Mouse (Mus musculus): Measurements from ENCODE around the gene Polr3b.

The Polr3b gene

DNA sequence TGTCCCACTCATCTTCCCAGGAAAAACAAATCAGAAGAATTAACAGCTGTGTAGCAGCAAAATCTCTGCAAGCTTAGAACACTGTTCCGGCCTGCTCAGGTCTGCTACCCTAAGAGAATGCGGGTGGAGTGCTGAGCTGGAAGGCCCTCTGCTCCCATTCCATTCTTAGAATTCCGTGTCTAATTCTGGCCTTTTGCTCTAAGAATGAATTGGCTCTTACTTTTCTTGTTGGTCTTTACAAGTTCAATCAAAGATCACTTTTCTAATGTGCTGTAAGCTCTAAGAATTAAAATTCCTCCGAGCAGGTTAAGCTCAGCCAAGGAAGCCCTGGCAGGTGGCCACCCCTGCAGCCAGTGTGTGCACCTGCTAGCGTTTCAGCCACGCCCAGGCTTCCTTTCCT is 90.4 kb downstream of the Polr3b start:
- no peak for DNase-seq

DNA sequence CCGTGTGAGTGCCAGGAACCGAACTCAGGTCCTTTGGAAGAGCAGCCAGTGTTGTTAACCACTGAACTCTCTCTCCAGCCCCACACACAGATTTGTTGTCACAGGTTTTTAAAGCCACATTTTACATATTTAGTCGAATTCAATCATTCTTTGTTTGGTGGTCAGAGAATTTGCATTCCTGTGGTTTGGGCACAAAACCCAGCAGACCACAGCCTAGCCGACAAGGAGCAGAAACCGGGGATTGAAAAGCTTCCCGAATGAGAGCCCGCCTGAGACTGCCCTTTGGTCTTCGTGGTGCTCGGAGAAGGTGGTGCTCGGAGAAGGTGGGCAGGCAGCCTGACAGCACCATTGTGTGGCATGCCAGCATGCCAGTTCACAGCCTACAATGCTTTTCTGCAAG is 91.0 kb downstream of the Polr3b start:
- no peak for DNase-seq

DNA sequence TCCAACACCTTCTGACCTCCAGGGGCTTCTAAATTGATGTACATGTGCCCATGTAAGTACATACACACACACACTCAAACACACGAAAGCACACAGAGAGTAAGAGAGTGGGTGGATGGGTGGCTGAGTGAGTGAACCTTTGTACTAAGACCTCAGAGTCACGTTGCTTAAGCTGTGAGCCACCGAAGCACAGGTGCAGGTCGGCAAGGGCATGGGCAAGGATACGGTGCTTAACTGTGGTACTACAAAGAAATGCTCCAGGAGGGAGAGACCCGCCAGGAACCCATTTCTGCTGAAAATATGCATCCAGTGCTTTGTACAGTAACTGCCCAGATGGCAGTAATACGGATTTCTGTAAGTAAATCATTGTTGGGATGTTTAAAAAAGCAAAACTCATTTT is 93.5 kb downstream of the Polr3b start:
- no peak for DNase-seq

DNA sequence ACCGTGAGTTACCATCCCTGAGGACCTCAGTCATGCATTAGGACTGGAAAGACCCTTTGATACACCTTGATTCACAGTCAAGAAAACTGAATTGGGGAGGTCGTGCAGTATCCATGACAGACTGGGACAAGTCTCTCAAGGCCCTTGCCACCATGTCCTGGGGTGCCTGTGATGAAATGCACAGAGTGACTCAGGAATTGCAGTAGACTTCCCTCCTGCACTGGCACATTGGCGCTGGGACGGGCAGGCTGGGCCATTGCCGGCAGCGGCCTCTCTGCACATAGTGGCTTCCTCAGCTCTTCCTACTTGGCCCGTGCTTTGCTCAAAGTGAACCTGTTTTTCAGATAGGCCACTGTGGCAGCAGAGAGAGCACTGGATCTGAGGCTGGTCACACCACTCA is 94.5 kb downstream of the Polr3b start:
- DNase-seq, result no peak

DNA sequence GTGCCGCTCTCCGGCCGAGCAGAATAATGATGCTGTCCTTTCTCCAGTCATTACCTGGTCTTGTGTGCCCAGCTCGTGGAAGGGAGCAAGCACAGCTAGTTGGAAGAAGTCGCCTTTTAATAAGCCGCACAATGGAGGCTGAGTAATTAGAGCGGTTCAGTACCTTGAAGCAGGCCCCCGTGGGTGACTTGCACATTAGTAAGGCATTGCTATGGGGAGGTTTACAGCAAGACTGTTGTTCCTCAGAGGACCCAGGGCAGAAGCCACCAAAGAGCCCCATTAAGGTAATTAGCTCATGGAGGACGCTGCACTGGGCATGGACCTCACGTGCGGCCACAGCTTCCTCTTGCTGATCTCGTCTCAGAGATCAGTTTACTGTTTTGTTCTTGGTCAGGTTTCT is 100.6 kb downstream of the Polr3b start:
- no peak for DNase-seq

DNA sequence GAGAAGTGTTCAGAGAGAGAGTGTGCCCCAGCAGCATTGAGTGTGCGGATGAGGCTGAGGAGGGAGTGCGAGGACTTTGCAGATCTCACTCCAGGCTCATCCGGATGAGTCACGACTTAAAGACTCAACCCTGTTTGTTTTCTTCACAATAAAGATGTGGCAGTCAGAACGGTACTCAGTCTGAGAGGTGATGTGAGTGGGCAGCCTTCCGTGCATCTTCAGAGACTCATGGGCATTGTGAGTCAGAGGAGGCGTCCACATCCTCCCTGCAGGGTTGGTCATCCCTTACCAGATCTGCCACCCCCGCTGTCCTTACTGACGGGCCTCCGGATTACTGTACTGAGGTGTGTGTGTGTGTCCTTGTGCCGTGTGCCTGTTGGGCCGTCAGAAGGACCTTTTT is 104.9 kb downstream of the Polr3b start:
- DNase-seq, result no peak

DNA sequence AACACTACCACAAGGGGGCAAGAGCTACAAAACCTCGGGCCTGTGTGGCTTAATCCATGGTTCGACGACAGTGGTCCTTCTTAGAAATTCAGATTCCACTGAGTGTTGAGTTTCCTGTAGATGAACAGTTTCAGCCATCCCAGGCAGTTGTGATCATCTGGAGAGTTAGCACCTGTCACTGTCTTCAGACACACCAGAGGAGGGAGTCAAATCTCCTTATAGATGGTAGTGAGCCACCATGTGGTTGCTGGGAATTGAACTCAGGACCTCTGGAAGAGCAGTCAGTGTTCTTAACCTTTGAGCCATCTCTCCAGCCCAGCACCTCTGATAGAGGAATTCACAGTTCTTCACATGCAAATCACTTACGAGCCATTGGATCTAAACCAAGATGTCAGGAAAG is 105.7 kb downstream of the Polr3b start:
- no peak for DNase-seq

DNA sequence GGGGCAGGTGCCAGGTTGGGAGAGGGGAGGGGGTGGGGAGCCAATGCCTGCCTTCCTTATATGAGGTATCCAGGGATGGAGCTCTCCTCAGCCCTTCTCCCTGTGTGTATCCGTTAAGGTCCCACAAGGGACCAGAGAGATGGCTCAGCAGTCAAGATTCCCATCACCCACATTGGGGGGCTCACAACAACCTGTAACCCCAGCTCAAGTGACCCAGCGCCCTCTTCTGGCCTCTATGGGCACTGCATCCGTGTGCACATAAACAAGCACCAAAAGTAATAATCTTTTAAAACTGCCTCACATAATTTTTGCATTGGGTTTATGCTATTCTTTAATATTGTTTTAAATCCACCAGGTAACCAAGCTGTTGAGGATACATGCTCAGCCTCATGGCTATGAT is 108.0 kb downstream of the Polr3b start:
- DNase-seq, result no peak

DNA sequence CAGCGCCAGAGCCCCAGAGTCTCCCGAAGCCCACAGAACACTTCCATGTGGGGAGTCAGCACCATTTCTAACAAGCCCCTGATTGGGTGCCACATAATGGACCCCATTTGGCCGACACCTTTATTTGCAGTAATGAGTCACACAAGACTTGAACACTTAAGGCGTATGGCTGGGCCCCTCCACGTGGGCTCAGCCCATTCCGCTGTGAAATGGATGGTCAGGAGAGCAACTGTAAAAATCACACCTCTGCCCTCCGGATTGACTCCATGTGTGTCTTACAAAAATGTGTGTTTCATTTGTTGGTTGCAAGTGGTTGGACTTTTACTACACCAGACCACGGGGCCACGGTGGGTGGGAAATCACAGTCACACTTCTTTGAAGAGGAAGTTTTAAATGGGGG is 108.9 kb downstream of the Polr3b start:
- DNase-seq, result no peak

DNA sequence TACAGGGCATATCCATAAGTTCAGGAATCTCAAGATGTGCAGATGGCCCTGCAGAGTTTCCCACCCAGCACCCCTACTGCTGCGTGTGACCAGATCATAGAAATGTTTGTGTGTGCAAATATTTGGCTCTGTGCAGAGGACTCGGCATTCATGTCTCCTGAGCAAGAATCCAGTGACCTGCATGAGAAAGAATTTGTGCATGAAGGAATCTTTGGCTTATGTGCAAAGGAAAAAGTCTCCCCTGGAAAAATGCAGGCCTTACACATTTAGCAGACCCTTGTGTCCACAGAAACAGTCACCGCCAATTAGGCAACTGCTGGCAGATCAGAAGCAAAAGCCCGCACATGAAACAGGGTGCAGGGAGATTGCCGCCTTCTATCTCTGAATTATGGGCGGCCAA is 111.4 kb downstream of the Polr3b start:
- no peak for DNase-seq

DNA sequence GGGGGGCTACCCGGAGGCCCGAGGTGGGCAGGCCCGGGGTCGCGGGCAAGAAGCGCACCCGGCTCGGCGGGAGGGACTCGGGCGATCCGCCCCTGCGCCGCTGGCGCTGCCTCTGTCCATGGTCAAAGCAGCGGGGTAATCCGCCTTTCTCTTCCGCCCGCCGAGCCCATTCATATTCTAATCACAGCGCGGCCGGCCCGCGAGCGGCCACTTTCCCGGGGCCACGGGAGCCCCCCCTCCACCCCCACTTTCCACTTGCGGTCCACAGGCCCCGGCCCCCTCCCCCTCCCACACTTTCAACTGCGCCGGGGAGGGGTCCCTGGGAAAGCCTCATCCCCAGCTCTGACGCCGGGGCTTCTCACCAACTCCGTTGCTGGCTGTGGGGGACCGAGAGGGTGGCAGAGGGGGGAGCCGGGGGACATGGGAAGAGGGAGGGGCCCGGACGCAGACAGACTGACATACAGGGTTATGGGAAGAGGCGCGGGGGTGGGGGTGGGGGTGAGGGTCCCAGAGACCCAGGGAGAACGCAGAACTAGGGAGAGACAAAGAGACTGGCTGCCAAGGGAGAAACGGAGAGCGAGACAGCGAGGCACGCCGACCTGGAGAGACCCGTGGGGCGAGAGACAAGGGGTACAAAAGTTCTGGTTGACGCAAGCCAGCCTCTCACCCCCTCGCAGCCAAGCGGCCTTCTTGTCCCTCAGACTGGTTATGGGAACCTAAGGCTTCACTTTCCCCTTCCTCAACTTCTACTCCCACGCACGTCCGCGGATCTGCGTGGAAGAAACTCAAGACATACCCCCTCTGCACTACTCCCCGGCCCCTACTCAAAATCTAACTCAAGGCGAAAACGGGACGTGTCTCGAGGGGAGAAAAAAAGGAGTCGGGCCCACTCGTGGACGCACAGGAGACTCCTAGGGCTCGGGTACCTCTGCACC is 133.0 kb downstream of the Polr3b start:
- DNase-seq, result no peak

DNA sequence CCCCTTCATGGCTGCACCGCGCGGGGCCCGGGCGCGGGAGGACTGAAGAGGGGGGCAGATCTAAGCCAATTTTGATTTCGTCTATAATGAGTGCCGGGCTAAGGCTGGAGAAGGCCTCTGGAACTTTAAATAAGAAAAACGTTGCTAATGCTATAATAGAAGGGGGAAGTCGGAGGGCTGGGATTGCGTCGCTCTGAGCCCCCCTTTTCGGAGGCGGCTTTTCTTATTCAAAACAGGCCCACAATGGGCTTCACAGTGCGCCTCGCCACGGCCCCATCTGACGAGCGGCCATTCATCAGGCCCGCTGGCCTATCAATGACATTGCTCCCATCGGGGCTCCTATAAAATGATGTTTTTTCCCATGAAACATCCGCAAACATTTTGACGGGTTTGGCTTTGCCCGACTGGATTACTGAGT is 133.7 kb downstream of the Polr3b start, which contains the start of gene Rfx4:
Gene Rfx4, plus strand, starts transcription at position 277 of the 418 bp plus-strand sequence.
- DNase-seq, result no peak

DNA sequence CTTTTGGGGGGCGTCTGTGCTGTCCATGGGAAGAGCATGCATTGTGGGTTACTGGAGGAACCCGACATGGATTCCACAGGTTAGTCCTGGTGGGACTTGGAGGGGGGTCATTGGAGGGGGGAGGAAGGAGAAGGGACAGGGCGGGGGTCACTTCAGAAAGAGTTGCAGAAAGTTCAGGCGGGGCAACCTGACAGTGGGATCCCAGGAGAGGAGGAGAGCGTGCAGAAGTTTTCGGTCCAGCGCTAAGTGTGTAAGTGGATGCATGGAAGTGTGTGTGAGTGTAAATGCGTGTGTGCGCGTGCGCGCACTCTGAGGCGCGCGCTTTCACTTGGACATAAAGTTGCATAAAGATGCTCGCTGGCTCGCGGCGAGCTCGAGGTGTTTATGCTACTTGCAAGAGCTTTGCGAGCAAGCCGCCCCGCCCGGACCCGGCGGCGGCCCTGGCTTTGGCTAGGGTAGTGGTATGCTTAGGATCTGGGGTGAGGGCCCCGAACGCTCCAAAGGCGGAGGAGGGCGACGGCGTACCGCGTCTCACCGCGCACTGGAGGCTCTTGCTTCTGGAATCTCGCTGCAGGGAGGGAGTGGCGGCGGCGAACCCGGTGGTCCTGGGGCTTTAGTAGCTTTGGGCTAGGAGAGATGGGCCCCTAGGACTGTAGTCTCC is 134.5 kb downstream of the Polr3b start:
- no peak for DNase-seq

DNA sequence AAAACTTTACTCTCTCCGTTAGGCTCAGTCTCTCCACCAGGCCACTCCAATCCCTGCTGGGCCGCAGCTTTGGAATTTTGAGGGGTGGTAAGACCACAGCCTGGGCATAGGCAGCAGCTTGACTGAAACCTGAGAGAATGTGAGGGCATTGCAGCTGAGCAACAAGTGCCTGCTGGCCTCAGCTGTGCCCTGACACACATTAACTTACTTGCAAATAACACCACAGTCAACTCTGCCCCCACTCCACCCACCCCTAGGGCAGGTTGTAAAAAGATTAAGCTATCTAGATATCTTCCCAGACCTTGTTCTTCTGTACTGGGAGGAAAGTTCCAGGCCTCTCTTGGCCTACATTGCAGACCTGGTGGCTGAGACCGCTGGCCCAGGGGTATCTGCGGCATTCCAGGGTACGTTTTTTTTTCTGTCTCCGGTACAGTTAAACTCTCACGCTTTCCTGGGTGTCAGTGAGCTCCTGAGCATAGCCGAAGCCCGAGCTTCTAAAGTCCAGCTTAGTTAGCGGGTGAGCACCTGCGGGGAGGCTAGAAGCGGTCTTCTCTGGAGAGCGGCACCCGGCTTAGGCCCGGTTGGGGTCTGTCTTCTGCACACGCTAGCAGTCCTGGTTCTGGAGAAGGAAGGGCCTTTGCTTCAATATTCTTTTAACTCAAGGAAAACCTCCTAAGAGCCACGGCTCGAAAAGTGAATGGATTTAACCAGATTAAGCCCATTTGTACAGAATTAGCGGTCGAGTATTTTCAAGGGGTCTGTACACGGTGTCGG is 135.5 kb downstream of the Polr3b start:
- no peak for DNase-seq

DNA sequence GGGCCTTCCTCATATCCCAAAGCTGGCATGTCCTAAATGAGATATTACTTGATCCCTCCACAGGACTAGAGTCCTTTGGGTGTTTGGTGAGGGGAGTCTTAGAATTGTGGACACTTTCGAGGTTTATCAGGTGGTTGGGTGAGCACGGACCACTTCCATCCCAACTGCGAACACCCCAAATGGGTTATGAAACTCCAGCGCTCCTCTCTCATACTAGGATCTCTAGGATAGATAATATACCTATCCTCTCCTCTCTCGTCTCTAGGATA is 136.0 kb downstream of the Polr3b start:
- DNase-seq, result no peak

DNA sequence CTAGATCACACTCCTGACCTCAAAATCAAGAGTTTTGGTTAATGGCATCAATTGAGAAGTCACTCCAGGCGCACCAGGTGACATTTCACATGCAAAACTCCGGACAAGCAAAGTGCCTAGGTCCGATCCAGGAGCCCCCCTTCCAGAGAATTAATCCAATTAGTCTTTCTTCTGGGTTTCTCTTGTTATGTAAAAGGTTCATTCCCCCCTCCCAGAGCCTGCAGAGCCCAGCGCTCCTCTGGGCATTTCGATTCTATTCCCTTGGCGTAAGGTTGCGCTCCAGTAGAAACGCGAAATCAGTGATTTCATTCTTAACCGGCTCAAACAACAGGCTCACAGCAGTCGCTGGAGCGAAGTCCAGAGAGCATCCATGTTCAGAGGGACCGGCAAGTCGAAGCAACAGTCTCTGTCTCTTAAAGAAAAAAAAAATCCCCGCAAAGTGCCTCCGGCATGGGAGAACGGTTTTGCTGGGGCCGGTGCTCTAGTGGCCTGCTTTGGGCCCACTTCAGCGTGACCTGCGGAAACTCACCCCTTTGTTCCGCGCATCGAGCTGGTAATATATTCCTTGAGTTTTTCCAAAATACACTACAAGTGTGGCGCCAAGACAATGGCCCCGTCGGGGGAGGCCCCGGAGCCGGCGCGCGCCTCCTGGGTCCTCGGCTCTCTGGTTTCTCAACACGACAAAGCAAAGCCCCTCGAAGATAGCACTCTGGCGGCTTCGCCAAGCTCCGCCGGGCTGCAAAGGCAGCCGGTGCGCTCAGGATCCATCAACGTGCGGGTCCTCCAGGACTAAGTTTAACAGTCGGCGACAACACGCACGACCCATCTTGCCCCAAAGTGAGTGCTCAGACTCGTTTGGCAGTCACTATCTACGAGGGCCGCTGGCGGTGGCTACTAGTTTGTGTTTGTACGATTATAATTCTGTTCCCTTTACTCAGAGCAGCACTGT is 136.7 kb downstream of the Polr3b start:
- no peak for DNase-seq

DNA sequence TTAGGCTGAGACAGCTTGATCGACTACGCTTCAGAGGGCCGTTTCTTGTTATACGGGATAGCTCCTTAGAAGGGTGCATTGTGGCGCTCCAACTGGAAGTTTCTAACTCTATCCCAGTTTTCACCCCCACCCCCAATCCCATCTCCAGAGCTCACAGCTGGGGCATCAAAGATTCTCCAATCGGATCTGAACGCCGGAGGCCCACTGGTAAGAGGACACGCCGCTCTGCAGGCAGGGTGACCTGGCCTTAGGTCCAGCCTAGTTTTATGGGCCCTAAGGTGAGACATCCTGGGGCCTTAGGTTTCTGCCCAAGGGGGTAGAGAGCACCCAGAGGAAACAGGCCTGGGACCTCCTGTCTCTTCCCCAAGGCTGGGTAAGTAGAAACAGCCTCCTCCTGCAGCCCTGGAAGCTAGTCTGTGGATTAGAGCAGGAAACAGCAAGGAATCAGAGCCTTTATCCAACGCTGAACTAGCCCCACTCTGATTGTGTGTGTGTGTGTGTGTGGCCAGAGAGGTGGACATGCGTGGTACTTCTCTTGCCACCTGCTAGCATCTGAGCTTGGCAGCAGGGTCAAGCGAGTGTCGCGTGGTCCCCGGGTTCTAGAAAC is 137.5 kb downstream of the Polr3b start:
- no peak for DNase-seq

DNA sequence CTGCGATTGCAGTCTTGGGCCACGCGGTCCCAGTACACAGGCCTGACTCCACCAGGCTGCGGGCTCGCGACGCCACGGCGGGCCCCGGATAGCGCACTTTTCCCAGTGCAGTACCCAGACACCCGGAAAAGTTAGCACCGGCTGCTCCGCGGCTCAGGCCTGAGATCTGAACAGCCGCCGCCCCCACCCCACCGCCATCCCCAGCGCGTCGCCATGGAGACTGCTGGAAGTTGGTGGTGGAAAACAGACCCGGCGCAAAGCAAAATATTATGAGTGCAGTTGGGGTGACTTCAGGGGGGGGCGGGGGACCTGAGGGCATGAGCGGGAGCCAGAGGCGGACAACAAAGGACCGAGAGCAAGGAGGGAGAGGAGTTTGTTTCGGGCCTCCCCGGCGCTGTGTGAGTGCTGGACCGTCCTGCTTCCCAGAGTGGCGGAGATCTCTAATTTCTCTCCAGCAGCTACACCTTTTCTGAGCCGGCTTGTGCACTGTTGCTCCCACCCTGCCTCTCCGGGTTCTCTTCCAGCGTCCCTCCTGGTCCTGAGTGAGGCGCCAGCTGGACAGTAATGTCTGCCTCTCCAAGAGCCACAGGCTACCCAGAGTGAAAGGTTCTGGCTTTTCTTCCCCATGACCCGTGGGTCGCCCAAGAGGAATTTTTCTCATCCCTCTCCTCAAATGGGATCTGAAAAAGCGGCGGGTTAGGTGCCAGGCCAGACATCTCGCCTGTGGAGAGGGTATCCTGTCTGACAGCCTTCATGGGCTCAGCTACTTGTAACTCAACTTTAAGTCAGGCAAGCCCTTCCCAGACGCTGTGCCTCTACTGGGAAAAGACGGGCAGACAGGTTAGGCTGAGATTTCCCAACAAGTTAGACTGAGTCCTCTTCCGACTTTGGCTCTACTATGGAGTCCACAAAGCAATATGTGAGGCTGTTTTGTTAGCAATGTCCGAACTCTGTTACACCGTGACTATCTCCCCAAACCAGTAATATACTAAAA is 138.3 kb downstream of the Polr3b start:
- no peak for DNase-seq

DNA sequence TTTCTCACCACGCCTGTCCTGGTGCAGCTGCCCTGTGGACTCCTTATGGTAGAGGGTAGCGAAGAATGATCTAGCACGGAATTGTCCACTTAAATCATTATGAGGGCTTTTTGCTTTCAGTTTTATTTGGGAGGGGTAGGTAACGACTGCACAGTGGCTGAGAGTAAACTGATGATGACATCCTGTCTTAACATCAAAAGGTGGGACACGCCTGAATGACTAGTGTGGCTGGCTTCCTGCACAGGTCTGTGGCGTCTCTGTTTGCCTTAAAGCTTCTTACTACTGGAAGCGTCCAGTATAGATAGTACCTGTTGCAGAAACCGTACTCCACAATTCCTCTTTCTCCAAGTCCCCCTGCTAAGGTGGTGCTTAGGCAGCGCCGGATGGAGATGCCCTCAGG is 146.7 kb downstream of the Polr3b start:
- no peak for DNase-seq

DNA sequence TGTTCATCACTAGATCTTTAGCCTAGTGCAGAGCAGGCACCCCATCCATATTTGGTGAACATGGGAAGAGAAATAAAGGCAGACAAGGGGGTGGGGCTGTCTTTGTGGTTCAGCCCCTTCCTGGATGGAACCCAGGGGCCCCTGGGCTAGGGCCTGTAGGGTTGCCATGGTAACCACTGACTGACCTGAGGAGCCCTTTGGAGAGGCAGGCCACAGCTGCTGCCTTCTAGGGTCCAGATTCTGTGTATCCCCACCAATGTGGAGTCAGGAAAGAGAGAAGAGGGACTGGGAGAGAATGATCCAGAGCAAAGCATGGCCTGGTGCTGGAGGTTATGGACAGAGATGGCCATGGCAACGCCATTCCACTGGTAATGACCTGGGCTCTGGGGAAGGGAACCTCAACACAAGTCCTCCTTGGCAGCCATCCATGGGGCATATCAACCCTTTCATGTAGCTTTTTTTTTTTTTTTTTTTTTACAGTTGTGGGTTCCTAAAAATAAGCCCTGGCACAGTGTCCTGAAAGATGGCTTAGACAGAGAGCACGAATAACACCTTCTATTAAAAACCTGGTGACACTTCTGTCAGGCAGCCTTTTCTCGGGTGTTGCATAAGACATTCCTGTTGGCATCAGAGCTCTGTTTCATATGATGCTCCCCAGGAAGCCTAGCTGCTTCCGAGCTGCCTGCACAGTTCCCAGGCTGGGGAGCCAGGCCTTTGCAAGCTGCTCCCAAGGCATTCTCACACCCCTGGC is 150.5 kb downstream of the Polr3b start:
- peak; percentile 73 for DNase-seq

Measured in cerebellum, adult 9-10 months (tissue).